Mouse (Mus musculus) MEL (cell line): Measurements from ENCODE around the gene Dpp4.

Experiments
- CHD2 ChIP-seq: IDR thresholded peaks from 2 replicates; pipeline ENCODE4 v1.6.1; 2011; ENCODE audit warnings: low read length, improper control_type of control experiment
- CTCF ChIP-seq, 3 experiments: IDR thresholded peaks in 2 of 3; conservative IDR thresholded peaks in 1 of 3; 2 replicates each; pipeline ENCODE4 v1.5.1; 2011 to 2012; ENCODE audit warnings: low read length in 3 of 3, low read depth in 2 of 3, mild to moderate bottlenecking in 2 of 3, improper control_type of control experiment in 1 of 3, inconsistent platforms in 1 of 3, mixed read lengths in 1 of 3, moderate library complexity in 1 of 3; ENCODE audit not compliant: control insufficient read depth in 1 of 3, insufficient read depth in 1 of 3, poor library complexity in 1 of 3, severe bottlenecking in 1 of 3
- E2F4 ChIP-seq: IDR thresholded peaks from 2 replicates; pipeline ENCODE4 v1.6.1; 2011; ENCODE audit warnings: low read depth, low read length, improper control_type of control experiment, borderline replicate concordance
- ELF1 ChIP-seq: IDR thresholded peaks from 2 replicates; pipeline ENCODE4 v1.6.1; 2014; ENCODE audit warnings: low read depth, mild to moderate bottlenecking, inconsistent platforms, low read length, improper control_type of control experiment, moderate library complexity
- GATA1 ChIP-seq: IDR thresholded peaks from 2 replicates; pipeline ENCODE4 v1.6.1; 2011; ENCODE audit warnings: low read depth, low read length, improper control_type of control experiment
- USF1 ChIP-seq: IDR thresholded peaks from 2 replicates; pipeline ENCODE4 v1.6.1; 2014; ENCODE audit warnings: low read depth, mild to moderate bottlenecking, inconsistent platforms, low read length, improper control_type of control experiment, moderate library complexity

DNA sequence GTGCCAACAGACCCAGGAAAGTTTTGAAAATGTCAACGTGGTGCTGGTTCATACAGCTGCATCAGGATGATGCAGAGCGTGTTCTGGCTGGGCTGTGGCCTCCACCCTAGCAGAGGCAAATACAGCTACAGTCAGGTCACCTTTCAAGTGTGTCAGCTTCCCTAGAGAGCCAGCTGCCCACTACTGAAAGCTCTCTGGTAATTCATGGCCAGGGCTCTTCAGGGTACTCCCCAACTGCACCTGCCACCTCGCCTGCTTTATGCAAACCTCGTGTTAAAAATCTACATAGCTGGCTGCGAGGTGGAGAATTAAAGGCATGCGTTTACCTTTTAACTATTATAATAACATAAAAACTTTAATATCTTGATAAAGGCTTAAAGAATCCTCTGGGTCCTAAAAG is 67.7 kb downstream of the Dpp4 start:
- no peak for TF ChIP-seq USF1
- no peak for TF ChIP-seq E2F4
- TF ChIP-seq CHD2, result no peak
- no peak for TF ChIP-seq CTCF (IDR thresholded peaks at IDR 0.05 in 2 of 3, conservative IDR thresholded peaks at IDR 0.05 in 1 of 3; ENCODE audit: control insufficient read depth in 1 of 3, insufficient read depth in 1 of 3, low read depth in 2 of 3, low read length in 3 of 3, poor library complexity in 1 of 3, severe bottlenecking in 1 of 3)
- no peak for TF ChIP-seq ELF1
- TF ChIP-seq GATA1, result no peak
